Mouse (Mus musculus) frontal cortex, adult 2 months (tissue): ENCODE results near the gene Crisp3. TPM values are rescaled to one million over a fixed set of nuclear protein-coding genes. Genes with fewer than 3 reads are reported as not detected.
"Not testable (repeated sequence)": the region's sequence is repeated elsewhere in the genome, so short reads cannot be mapped to it uniquely, and the experiment has no call there.

Source experiments
- DNase-seq, 2 experiments: peaks; one replicate each; pipeline ENCODE4 v3.0.0; 2022; ENCODE audit warnings: low spot score in 1 of 2; ENCODE audit errors: extremely low spot score in 1 of 2
- polyA plus RNA-seq: library from polyadenylated mRNA; depleted of rRNA; stranded (reverse); fragments of >200 nt; gene quantifications from 2 replicates; pipeline ENCODE4 v1.2.3, GENCODE M21; 2012; rRNA removed

Crisp3 gene
- polyA plus RNA-seq: not detected in 2 replicates

- no peak for DNase-seq
These were observed at the start of gene Crisp3 for GRCm38 (mm10) chr17:40242135-40242534. TSS of gene Crisp3 (minus strand) at chr17:40242288.

- DNase-seq: peak in 1 of 2 experiments; percentile 5
These were observed 43.3 kb upstream of the Crisp3 start for GRCm38 (mm10) chr17:40285435-40285834.

- no peak for DNase-seq
These were observed 33.4 kb upstream of the Crisp3 start for GRCm38 (mm10) chr17:40275519-40275918.

GRCm38 (mm10) chr17:40274906-40275470 is 32.9 kb upstream of the Crisp3 start:
- DNase-seq: peak in 1 of 2 experiments; percentile 11

- DNase-seq: no peak
These were observed 10.4 kb upstream of the Crisp3 start for GRCm38 (mm10) chr17:40252487-40252886.

- no peak for DNase-seq
These were observed 33.5 kb downstream of the Crisp3 start, which contains the start of gene Pgk2 for GRCm38 (mm10) chr17:40208540-40208939. TSS of gene Pgk2 (minus strand) at chr17:40208640.

GRCm38 (mm10) chr17:40201803-40202202 is 40.3 kb downstream of the Crisp3 start:
- not testable (repeated sequence) for DNase-seq

- DNase-seq: not testable (repeated sequence)
These were observed 51.9 kb downstream of the Crisp3 start for GRCm38 (mm10) chr17:40190192-40190591.

Other genes with a start within 250 kb of the Crisp3 start
- gene AC192777.2, start 146.8 kb downstream of the Crisp3 start, polyA plus RNA-seq: not detected in 2 replicates
- not detected in 2 replicates for gene Pgk2, start 33.6 kb downstream of the Crisp3 start, polyA plus RNA-seq
- not detected in 2 replicates for gene Crisp1, start 76.9 kb upstream of the Crisp3 start, polyA plus RNA-seq